Mouse (Mus musculus) small intestine, adult 2 months (tissue): ENCODE data around the gene Pknox2. TPM values are rescaled to one million over a fixed set of nuclear protein-coding genes. Genes with fewer than 3 reads are reported as not detected.
A peak's percentile ranks its signal among the peaks of the same experiment; 100 is the strongest.

Experiments used
- H3K27ac ChIP-seq: fragments of 200-500 bp; 2 replicates; pipeline ENCODE4 v1.5.1; 2012; ENCODE audit warnings: low read depth, low read length, control low read depth, inconsistent platforms; ENCODE audit not compliant: insufficient read depth
- H3K27me3 ChIP-seq: fragments of 200-500 bp; 2 replicates; pipeline ENCODE4 v1.6.1; 2012; ENCODE audit warnings: mild to moderate bottlenecking, moderate library complexity, low read length, inconsistent platforms; ENCODE audit not compliant: control insufficient read depth, insufficient read depth
- H3K36me3 ChIP-seq: fragments of 200-500 bp; 2 replicates; pipeline ENCODE4 v1.6.1; 2012; ENCODE audit warnings: mild to moderate bottlenecking, low read length, control low read depth, inconsistent platforms; ENCODE audit not compliant: control insufficient read depth, insufficient read depth
- H3K4me1 ChIP-seq: fragments of 200-500 bp; 2 replicates; pipeline ENCODE4 v1.6.1; 2012; ENCODE audit warnings: low read length, inconsistent platforms, mixed read lengths; ENCODE audit not compliant: control insufficient read depth, insufficient read depth, insufficient read length
- H3K4me3 ChIP-seq: fragments of 200-500 bp; 2 replicates; pipeline ENCODE4 v1.5.1; 2012; ENCODE audit warnings: low read depth, mild to moderate bottlenecking, control low read depth, inconsistent platforms, low read length, moderate library complexity
- CTCF ChIP-seq: fragments of 200-500 bp; IDR thresholded peaks from 2 replicates; pipeline ENCODE4 v1.5.1; 2012; ENCODE audit warnings: low read depth, mild to moderate bottlenecking, control low read depth, inconsistent platforms, low read length, moderate library complexity, mixed read lengths; ENCODE audit not compliant: insufficient replicate concordance, insufficient read length; ENCODE audit errors: extremely low read depth
- POLR2A ChIP-seq: fragments of 200-500 bp; IDR thresholded peaks from 2 replicates; pipeline ENCODE4 v1.6.1; 2012; ENCODE audit warnings: low read depth, mild to moderate bottlenecking, control low read depth, inconsistent platforms, low read length, moderate library complexity
- WGBS: fragments of 180-500 bp; shearing (Covaris S2); methylation state at CpG from one replicate; pipeline ENCODE4 v1.1.7; 2018; 5-methylcytosine and 5-hydroxymethylcytosine counted together
- polyA plus RNA-seq: library from polyadenylated mRNA; depleted of rRNA; stranded (reverse); fragments of >200 nt; gene quantifications from 2 replicates; pipeline ENCODE4 v1.2.3, GENCODE M21; 2012

Pknox2 gene
- polyA plus RNA-seq, 1 experiment: 2.7 TPM

GRCm38 (mm10) chr9:37067473-37067830, 79.8 kb downstream of the Pknox2 start:
- H3K4me3 ChIP-seq: no peak overlapping the region
- H3K4me1 ChIP-seq: no peaks in the 10 kb centered on the region
- H3K27me3 ChIP-seq: no peaks in the 10 kb centered on the region; the same call in 1 of the 2 replicates
- TF ChIP-seq POLR2A: no peak
- no peak for TF ChIP-seq CTCF
- H3K36me3 ChIP-seq: no peaks in the 10 kb centered on the region
- no peak overlapping the region for H3K27ac ChIP-seq
- WGBS: 88% methylated on average over 5 of the region's 5 CpGs

GRCm38 (mm10) chr9:37066732-37067472, 80.3 kb downstream of the Pknox2 start:
- WGBS: 83% methylated on average over 8 of the region's 8 CpGs
- Histone ChIP-seq H3K4me1 (no peaks in the 10 kb centered on the region), H3K27me3 (no peaks in the 10 kb centered on the region; the same call in 1 of the 2 replicates), H3K36me3 (no peaks in the 10 kb centered on the region), H3K27ac (no peak overlapping the region), H3K4me3 (no peak overlapping the region)
- TF ChIP-seq CTCF (no peak), POLR2A (no peak)

GRCm38 (mm10) chr9:37061627-37062026, 85.6 kb downstream of the Pknox2 start:
- H3K4me1 ChIP-seq: no peaks in the 10 kb centered on the region
- no peak overlapping the region for H3K27ac ChIP-seq
- no peaks in the 10 kb centered on the region; the same call in 1 of the 2 replicates for H3K27me3 ChIP-seq
- TF ChIP-seq CTCF (no peak), POLR2A (no peak)
- WGBS: 58% methylated on average over 2 of the region's 2 CpGs
- H3K36me3 ChIP-seq: no peaks in the 10 kb centered on the region
- no peak overlapping the region for H3K4me3 ChIP-seq

- H3K36me3 ChIP-seq: no peaks in the 10 kb centered on the region
- no peaks in the 10 kb centered on the region for H3K27me3 ChIP-seq
- no peaks in the 10 kb centered on the region for H3K4me1 ChIP-seq
- TF ChIP-seq CTCF (no peak), POLR2A (no peak)
- H3K4me3 ChIP-seq: no peak overlapping the region
- H3K27ac ChIP-seq: 0 out of 2 replicates have a peak overlapping the region, but pooled peaks have one; percentile 18
- WGBS: 48% methylated on average over 5 of the region's 5 CpGs
Observed at GRCm38 (mm10) chr9:37054703-37055102, 92.5 kb downstream of the Pknox2 start.

- Histone ChIP-seq H3K4me3 (no peak overlapping the region), H3K4me1 (no peaks in the 10 kb centered on the region), H3K27me3 (no peaks in the 10 kb centered on the region), H3K36me3 (no peaks in the 10 kb centered on the region), H3K27ac (peak overlapping the region; percentile 25)
- no peak for TF ChIP-seq POLR2A
- no peak for TF ChIP-seq CTCF
- WGBS: 16% methylated on average over 21 of the region's 21 CpGs
Observed at GRCm38 (mm10) chr9:37053601-37054512, 93.3 kb downstream of the Pknox2 start.

- TF ChIP-seq CTCF: no peak
- no peak for TF ChIP-seq POLR2A
- no peaks in the 10 kb centered on the region for H3K36me3 ChIP-seq
- H3K27me3 ChIP-seq: no peaks in the 10 kb centered on the region
- H3K4me1 ChIP-seq: no peaks in the 10 kb centered on the region
- peak overlapping the region; percentile 9; the same call in 1 of the 2 replicates for H3K4me3 ChIP-seq
- WGBS: 27% methylated on average over 6 of the region's 6 CpGs
- peak overlapping the region; percentile 25; the same call in 1 of the 2 replicates for H3K27ac ChIP-seq
Observed at GRCm38 (mm10) chr9:37053041-37053440, 94.2 kb downstream of the Pknox2 start.

GRCm38 (mm10) chr9:37051669-37052068, 95.5 kb downstream of the Pknox2 start:
- no peaks in the 10 kb centered on the region for H3K4me1 ChIP-seq
- 87% methylated on average over 4 of the region's 4 CpGs for WGBS
- H3K27me3 ChIP-seq: no peaks in the 10 kb centered on the region
- TF ChIP-seq POLR2A (no peak), CTCF (no peak)
- H3K36me3 ChIP-seq: no peaks in the 10 kb centered on the region
- H3K27ac ChIP-seq: no peak overlapping the region
- no peak overlapping the region for H3K4me3 ChIP-seq
